Mouse (Mus musculus): ENCODE results near the gene Gpr18. TPM values are rescaled to one million over a fixed set of nuclear protein-coding genes. Genes with fewer than 3 reads are reported as not detected.
A peak's percentile ranks its signal among the peaks of the same experiment; 100 is the strongest.
"Not testable (repeated sequence)": the region's sequence is repeated elsewhere in the genome, so short reads cannot be mapped to it uniquely, and the experiment has no call there.

Gpr18 gene
- total RNA-seq, 2 experiments from 2014 or later = not detected

GRCm38 (mm10) chr14:121865162-121865561, 50.4 kb downstream of the Gpr18 start:
- DNase-seq (ENCODE audit: low spot score in 2 of 2) = peak; percentile 64 to 87
- peak; percentile 85 for TF ChIP-seq CTCF (conservative IDR thresholded peaks at IDR 0.05)
- H3K27ac ChIP-seq, H3K4me3 ChIP-seq: not testable (repeated sequence)

Other genes with a start within 250 kb of the Gpr18 start
- gene Dock9, start 117.9 kb downstream of the Gpr18 start, total RNA-seq (2021) = 100 to 1,000 TPM; 217 to 222 TPM
- 10 to 100 TPM; 46.1 to 48.3 TPM for gene Ubac2, start 37.2 kb downstream of the Gpr18 start, total RNA-seq (2021)
- 1 to 10 TPM in 1 of 2 experiments, under 1 TPM in 1; 0.56 to 1.0 TPM for gene Gpr183, start 49.4 kb upstream of the Gpr18 start, total RNA-seq (2021)
- gene Timm8a2, start 118.9 kb upstream of the Gpr18 start, total RNA-seq (2021) = not detected
- 100 to 1,000 TPM; 107 TPM for gene Tm9sf2, start 191.3 kb upstream of the Gpr18 start, total RNA-seq (2021)

Measured in layer of hippocampus, adult 2 months (tissue).